Mouse (Mus musculus): ENCODE measurements around the gene Slc6a18. TPM values are rescaled to one million over a fixed set of nuclear protein-coding genes. Genes with fewer than 3 reads are reported as not detected.
"Not testable (repeated sequence)": the region's sequence is repeated elsewhere in the genome, so short reads cannot be mapped to it uniquely, and the experiment has no call there.

Slc6a18 gene
- 1.5 and 2.4 TPM in 2 replicates for polyA plus RNA-seq (2012; rRNA removed)

GRCm38 (mm10) chr13:73677853-73678252, at the start of gene Slc6a18:
Gene Slc6a18 (minus strand): TSS chr13:73678023.
- no peak for DNase-seq (ENCODE audit: low read depth)

DNA sequence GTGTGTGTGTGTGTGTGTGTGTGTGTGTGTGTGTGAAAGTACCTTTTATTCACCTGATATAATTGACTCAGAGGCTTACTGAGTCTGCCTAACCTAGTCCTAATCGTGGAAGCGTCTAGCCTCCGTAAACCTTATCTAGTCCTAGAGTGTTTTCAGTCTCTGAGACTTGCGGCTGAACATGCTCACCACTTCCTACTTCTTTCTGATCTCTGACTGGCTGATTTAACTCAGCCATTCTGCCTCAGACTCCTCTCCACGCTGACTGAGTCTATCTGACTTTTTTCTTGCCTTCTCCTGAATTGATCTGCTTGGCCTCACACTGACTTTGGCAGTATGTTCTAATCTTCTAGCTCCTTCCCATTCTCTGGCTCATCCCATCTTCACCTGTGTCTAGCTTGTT, 47.5 kb upstream of the Slc6a18 start:
- DNase-seq (ENCODE audit: low read depth), result no peak

GRCm38 (mm10) chr13:73723081-73723668, 45.4 kb upstream of the Slc6a18 start:
- no peak for DNase-seq (ENCODE audit: low read depth)

GRCm38 (mm10) chr13:73720241-73720640, 42.4 kb upstream of the Slc6a18 start:
- no peak for DNase-seq (ENCODE audit: low read depth)

DNA sequence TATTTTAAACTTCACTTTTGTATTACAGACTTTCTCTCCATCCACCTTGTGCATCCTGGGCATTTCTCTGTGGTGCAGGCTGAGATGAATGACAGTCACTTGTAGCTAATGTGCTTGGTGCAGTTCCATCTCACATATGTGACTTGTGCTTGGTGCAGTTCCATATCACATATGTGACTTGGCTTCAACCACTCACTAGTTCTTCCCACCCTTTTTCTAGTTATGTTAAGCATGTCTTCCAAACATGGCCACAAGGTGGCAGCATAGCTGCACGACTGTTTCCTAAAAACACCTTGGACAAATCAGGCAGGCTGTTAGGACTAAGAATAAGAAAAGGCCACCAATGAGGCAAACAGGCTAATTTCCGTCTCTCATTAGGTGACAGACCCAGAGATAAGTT, 40.4 kb upstream of the Slc6a18 start:
- no peak for DNase-seq (ENCODE audit: low read depth)

GRCm38 (mm10) chr13:73714020-73714419, 36.2 kb upstream of the Slc6a18 start:
- no peak for DNase-seq (ENCODE audit: low read depth)

GRCm38 (mm10) chr13:73713204-73713603, 35.4 kb upstream of the Slc6a18 start:
- no peak for DNase-seq (ENCODE audit: low read depth)

DNA sequence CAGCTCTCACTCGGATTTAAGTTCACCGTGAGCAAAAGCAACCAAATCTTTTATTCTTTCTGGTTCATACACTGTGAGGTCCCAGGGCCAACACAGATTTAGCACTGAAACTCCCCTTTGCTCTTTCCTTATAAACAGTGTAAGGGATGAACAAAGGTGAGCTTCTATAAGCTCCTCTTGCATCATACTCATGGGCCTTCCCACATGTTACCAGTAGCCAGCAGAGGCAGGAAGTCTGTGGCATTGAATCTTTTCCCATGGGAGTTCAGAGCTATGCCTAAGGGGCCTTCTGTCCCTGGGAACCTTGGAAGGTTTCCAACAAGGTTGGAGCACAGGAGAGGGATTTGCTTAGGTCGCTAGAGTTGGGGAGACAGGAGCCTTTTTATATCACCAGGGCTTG, 34.4 kb upstream of the Slc6a18 start:
- no peak for DNase-seq (ENCODE audit: low read depth)

DNA sequence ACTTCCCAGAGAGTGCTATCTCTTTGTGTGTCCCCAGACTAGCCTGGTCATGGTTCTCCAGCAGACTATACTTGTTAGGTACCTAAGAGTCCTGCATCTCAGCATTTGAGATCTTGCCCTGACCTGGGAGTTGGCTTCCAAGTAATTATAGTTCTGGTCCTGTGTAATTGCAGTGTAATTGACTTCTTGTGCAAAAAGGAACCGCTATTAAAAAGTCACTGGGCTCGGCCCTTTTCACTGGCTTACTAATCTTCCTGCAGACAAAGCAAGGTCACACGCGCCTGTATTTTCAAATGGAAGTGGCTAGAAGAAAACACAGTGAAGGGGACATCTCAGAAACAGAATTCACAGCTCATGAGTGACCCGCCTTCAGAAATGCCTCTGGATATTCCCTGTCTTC, 34.0 kb upstream of the Slc6a18 start:
- no peak for DNase-seq (ENCODE audit: low read depth)

GRCm38 (mm10) chr13:73711221-73711620, 33.4 kb upstream of the Slc6a18 start:
- DNase-seq (ENCODE audit: low read depth), result no peak

DNA sequence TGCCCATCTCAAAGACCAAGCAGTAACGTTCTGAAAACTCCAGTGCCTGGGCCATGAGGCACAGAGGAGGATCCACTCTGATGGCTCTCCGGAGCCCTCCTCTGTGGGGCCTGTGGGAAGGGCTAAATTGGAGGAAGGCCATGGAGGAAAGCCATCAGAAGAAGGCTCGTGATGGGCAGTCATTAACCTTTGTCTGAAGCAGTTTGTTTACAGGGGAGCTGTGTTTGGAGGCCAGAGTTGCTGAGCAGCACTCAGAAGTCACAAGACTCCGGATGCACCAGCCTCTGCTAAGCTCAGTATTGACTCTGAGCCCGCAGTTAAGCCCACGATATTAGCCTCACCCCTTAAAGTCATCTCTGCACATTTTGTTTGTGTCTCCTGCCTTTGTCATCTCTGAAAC, 31.7 kb upstream of the Slc6a18 start:
- DNase-seq (ENCODE audit: low read depth), result no peak

DNA sequence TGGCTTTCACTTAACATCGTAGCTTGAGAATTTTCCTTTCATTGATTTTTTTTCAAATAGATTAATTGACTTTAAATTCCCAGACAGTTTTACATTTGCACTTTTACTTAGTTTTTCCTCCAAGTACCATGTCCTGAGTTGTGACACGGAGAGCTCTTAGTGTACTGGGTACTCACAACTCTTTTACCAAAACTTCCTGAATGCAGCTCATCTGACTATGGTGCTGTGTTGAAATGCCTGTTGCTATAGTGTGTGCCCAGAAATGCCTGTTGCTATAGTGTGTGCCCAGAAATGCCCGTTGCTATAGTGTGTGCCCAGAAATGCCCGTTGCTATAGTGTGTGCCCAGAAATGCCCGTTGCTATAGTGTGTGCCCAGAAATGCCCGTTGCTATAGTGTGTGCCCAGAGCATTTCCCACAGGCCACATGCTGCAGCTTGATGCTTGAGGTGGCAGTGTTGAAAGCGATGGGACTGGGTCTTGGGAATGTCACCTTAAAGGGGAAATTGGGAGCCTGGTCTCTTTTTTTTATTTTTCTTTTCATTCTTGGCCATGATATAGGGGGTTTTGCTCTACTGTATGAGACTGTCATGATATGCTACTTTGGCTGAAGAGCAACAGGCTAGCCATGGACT, 27.0 kb upstream of the Slc6a18 start, which contains the start of gene Slc6a19:
Slc6a19 (minus strand) TSS at position 172 of the 632 bp plus-strand sequence.
- DNase-seq (ENCODE audit: low read depth), result no peak

DNA sequence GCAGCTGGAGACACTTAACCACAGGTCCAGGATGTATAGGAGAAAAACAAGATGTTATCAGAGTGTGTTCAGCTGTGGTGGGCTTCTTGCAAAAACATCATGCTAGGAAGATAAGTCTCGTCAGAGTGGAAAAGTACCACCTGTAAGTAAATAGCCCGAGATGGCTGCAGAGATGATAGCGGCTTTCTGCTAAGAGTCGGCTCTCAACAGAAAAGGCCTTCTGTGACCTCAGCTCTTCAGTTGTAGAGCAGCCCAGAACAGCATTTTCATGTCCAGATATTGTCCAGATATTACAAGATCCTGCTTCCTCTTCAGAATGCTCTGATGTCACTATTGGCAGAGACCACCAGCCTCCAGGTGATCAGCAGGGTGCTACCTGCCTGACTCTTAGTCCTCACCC, 25.7 kb upstream of the Slc6a18 start:
- DNase-seq (ENCODE audit: low read depth), result not testable (repeated sequence)

DNA sequence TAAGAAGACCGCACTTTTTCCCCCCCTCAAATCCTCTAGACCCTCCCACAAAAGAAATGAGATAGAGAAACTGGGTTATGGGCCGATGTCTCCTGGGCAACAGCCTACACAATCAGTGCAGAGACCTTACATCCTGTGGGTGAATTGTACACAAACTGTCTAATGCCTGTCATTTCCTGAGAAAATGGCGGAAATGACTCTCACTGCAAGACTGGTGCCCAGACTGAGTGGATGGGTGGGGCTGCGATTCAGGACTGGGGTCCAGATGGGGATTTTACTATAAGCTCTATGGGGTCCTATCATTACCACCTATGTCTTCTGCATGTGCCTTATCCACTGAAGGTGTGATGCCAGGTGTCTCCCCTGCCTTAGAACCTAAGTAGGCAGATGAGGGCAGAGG, 25.0 kb upstream of the Slc6a18 start:
- no peak for DNase-seq (ENCODE audit: low read depth)

- DNase-seq (ENCODE audit: low read depth), result no peak
Observed at GRCm38 (mm10) chr13:73701161-73701883, 23.5 kb upstream of the Slc6a18 start.

- DNase-seq (ENCODE audit: low read depth), result no peak
Observed at GRCm38 (mm10) chr13:73700554-73700953, 22.7 kb upstream of the Slc6a18 start.

- DNase-seq (ENCODE audit: low read depth), result no peak
Observed at GRCm38 (mm10) chr13:73699714-73700113, 21.9 kb upstream of the Slc6a18 start.

- DNase-seq (ENCODE audit: low read depth), result no peak
Observed at GRCm38 (mm10) chr13:73696529-73696928, 18.7 kb upstream of the Slc6a18 start.

- no peak for DNase-seq (ENCODE audit: low read depth)
Observed at GRCm38 (mm10) chr13:73694972-73695371, 17.1 kb upstream of the Slc6a18 start.

GRCm38 (mm10) chr13:73693333-73693732, 15.5 kb upstream of the Slc6a18 start:
- no peak for DNase-seq (ENCODE audit: low read depth)

- DNase-seq (ENCODE audit: low read depth), result no peak
Observed at GRCm38 (mm10) chr13:73692249-73692868, 14.5 kb upstream of the Slc6a18 start.

DNA sequence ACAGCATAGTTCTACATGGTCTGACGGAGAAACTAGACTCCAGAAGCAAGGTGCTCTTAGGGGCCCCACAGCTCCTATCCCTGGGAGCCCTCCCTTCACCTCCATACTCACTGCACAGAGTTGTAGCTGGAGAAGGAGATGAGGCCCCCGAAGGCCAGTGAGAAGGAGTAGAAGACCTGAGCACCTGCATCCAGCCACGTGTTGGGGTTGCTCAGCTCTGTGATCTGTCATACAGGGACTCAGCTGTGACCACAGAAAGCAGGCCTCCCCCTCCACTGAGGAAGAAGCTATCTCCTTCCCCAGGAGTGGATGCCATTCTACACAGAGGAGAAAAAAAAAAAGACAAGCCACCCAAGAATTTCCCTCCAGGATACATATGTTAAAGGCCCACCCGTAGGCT, 11.1 kb upstream of the Slc6a18 start:
- DNase-seq (ENCODE audit: low read depth), result no peak

DNA sequence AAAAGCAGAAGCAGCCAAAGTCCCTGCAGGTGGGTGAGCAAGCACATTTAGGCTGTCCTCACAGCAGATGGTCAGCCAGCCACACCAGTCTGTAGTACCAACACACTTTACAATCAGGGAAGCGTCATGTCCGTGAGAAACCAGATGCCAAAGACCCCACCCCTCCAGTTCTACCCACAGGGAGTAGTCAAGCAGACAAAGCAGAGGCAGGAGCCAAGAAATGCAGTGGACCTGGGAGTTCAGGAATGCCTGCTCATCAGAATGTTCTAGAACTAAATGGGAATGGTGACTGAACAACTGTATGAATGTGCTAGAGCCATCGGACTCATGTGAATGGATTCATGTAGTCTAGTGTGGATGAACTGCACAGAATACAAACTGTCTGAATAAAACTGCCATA, 9.8 kb upstream of the Slc6a18 start:
- DNase-seq (ENCODE audit: low read depth), result no peak
